ENCODE assay signal across 8 mouse cellular contexts in genomic region chr6:49318966-49319594, GRCm38 (mm10). TPM values are rescaled to one million over a fixed set of nuclear protein-coding genes. Genes with fewer than 3 reads are reported as not detected.
DNase-seq lines count a peak whose midpoint lies in the region; ATAC-seq and TF ChIP-seq lines count a peak whose summit lies in the region.

Gene Ccdc126 (plus strand): TSS chr6:49319274.

- H3K9ac ChIP-seq in embryonic facial prominence, embryonic 15.5 days, result peak within 1 kb of the TSS; percentile 52
- H3K9ac ChIP-seq in limb, embryonic 14.5 days (ENCODE audit: low read depth, low read length, severe bottlenecking), result peak within 1 kb of the TSS; percentile 82
- peak within 1 kb of the TSS; percentile 55 for H3K9ac ChIP-seq in midbrain, postnatal 0 days (replicated peaks; ENCODE audit: low read length, poor library complexity, severe bottlenecking)

- no peaks in the 10 kb centered on the region; the same call in 1 of the 2 replicates for H3K4me1 ChIP-seq in bone marrow, adult 2 months (ENCODE audit: control insufficient read depth, insufficient read depth, low read length)
- H3K4me1 ChIP-seq in embryonic facial prominence, embryonic 15.5 days, result peaks cover 15% of the 10 kb centered on the region
- H3K4me1 ChIP-seq in limb, embryonic 14.5 days (ENCODE audit: control insufficient read depth, insufficient read depth, low read length), result peaks cover 9% of the 10 kb centered on the region
- H3K4me1 ChIP-seq in midbrain, postnatal 0 days (ENCODE audit: insufficient read depth, low read length), result 0 out of 2 replicates have a peak, but pooled peaks cover 3% of the 10 kb centered on the region

- WGBS in bone marrow, adult 2 months, result under 1% methylated on average over 47 of the region's 47 CpGs
- under 1% methylated on average over 47 of the region's 47 CpGs for WGBS in embryonic facial prominence, embryonic 15.5 days
- 0% methylated on average over 35 of the region's 47 CpGs for WGBS in limb, embryonic 14.5 days
- WGBS in midbrain, postnatal 0 days, result under 1% methylated on average over 46 of the region's 47 CpGs

- peak; percentile 98 for DNase-seq in 416B (ENCODE audit: low read depth)
- peak; percentile 98 for DNase-seq in heart, adult 8-10 months (ENCODE audit: low spot score)
- peak; percentile 98 for DNase-seq in kidney, adult 9 months
- DNase-seq in limb, embryonic 14.5 days (ENCODE audit: low spot score), result peak; percentile 99
- peak; percentile 100 for DNase-seq in midbrain, postnatal 0 days (ENCODE audit: low spot score)
- peak; percentile 84 to 90 for DNase-seq in spleen, postnatal 14 days (ENCODE audit: low spot score in 2 of 2)

- peak within 1 kb of the TSS; percentile 62 for H3K4me3 ChIP-seq in bone marrow, adult 2 months (replicated peaks; ENCODE audit: control insufficient read depth, low read depth, low read length)
- H3K4me3 ChIP-seq in embryonic facial prominence, embryonic 15.5 days (replicated peaks), result peak within 1 kb of the TSS; percentile 66
- peak within 1 kb of the TSS; percentile 75 for H3K4me3 ChIP-seq in limb, embryonic 14.5 days (replicated peaks; ENCODE audit: low read length)
- peak within 1 kb of the TSS; percentile 47 for H3K4me3 ChIP-seq in midbrain, postnatal 0 days (ENCODE audit: low read depth, low read length)

- H3K4me2 ChIP-seq in embryonic facial prominence, embryonic 15.5 days (replicated peaks), result peak within 1 kb of the TSS; percentile 64
- peak within 1 kb of the TSS; percentile 76 for H3K4me2 ChIP-seq in limb, embryonic 14.5 days (replicated peaks; ENCODE audit: low read depth, low read length, severe bottlenecking)
- H3K4me2 ChIP-seq in midbrain, postnatal 0 days (ENCODE audit: low read depth, low read length, poor library complexity, severe bottlenecking), result peak within 1 kb of the TSS; percentile 53

- H3K27ac ChIP-seq in bone marrow, adult 2 months (ENCODE audit: control insufficient read depth, insufficient read depth, low read depth, low read length, poor library complexity), result peak within 1 kb of the TSS; percentile 76
- H3K27ac ChIP-seq in embryonic facial prominence, embryonic 15.5 days (replicated peaks), result peak within 1 kb of the TSS; percentile 79
- H3K27ac ChIP-seq in limb, embryonic 14.5 days (replicated peaks; ENCODE audit: low read depth, low read length), result peak within 1 kb of the TSS; percentile 65
- H3K27ac ChIP-seq in midbrain, postnatal 0 days (ENCODE audit: low read depth, low read length), result peak within 1 kb of the TSS; percentile 51

- no peaks in the 10 kb centered on the region for H3K27me3 ChIP-seq in embryonic facial prominence, embryonic 15.5 days
- H3K27me3 ChIP-seq in limb, embryonic 14.5 days (ENCODE audit: control insufficient read depth, insufficient read depth, low read length), result no peaks in the 10 kb centered on the region
- H3K27me3 ChIP-seq in midbrain, postnatal 0 days (ENCODE audit: insufficient read depth, low read length), result no peaks in the 10 kb centered on the region

- H3K9me3 ChIP-seq in embryonic facial prominence, embryonic 15.5 days (replicated peaks), result no peaks in the 10 kb centered on the region
- no peaks in the 10 kb centered on the region for H3K9me3 ChIP-seq in limb, embryonic 14.5 days (ENCODE audit: control insufficient read depth, low read length)
- H3K9me3 ChIP-seq in midbrain, postnatal 0 days (ENCODE audit: low read length), result no peaks in the 10 kb centered on the region

- peak; percentile 99 for ATAC-seq in embryonic facial prominence, embryonic 15.5 days (ENCODE audit: insufficient number of reproducible peaks, low FRiP score, low TSS enrichment, low read depth)
- ATAC-seq in limb, embryonic 14.5 days (ENCODE audit: low FRiP score, low read depth), result peak; percentile 99
- peak; percentile 100 for ATAC-seq in midbrain, postnatal 0 days (ENCODE audit: low FRiP score)

- peak; percentile 63; the same call in 1 of the 2 replicates for TF ChIP-seq POLR2A in bone marrow, adult 2 months (IDR thresholded peaks at IDR 0.05; ENCODE audit: borderline replicate concordance, control insufficient read depth, low read depth, low read length)
- no peak for TF ChIP-seq POLR2A in limb, embryonic 14.5 days (IDR thresholded peaks at IDR 0.05; ENCODE audit: borderline replicate concordance, extremely low read depth, insufficient read depth, insufficient read length)

- peak; percentile 53 for TF ChIP-seq CTCF in bone marrow, adult 2 months (IDR thresholded peaks at IDR 0.05; ENCODE audit: control insufficient read depth, insufficient read depth, low read length)
- TF ChIP-seq CTCF in midbrain, postnatal 0 days (IDR thresholded peaks at IDR 0.05), result peak; percentile 83

- no peaks in the 10 kb centered on the region for H3K36me3 ChIP-seq in embryonic facial prominence, embryonic 15.5 days
- no peaks in the 10 kb centered on the region for H3K36me3 ChIP-seq in limb, embryonic 14.5 days (ENCODE audit: control insufficient read depth, insufficient read depth, low read length)
- H3K36me3 ChIP-seq in midbrain, postnatal 0 days (ENCODE audit: insufficient read depth, low read length), result no peaks in the 10 kb centered on the region

RNA-seq across cellular contexts. Expression of gene Ccdc126, which starts in this region (rescaled TPM):
- polyA plus RNA-seq in bone marrow, adult 2 months (2011; ENCODE audit: insufficient read depth, insufficient read length, low replicate concordance, missing spikeins), result 0.41 and 3.2 TPM in 2 replicates
- polyA plus RNA-seq in embryonic facial prominence, embryonic 15.5 days (2015; fragmentation: Nextera tagmentation; extraction: Ambion mirVana), result 9.2 and 10.3 TPM in 2 replicates
- total RNA-seq in heart, adult 8-10 months (2022), result 1 to 10 TPM; 4.1 to 5.2 (median 4.7) TPM
- 5.6 and 7.2 TPM in 2 replicates for polyA plus RNA-seq in limb, embryonic 14.5 days (2012; rRNA removed)
- 11.2 and 12.2 TPM in 2 replicates for polyA plus RNA-seq in limb, embryonic 14.5 days (2014; fragmentation: Nextera tagmentation; extraction: Ambion mirVana)
- total RNA-seq in midbrain, postnatal 0 days (2014; rRNA removed), result 9.1 and 11.0 TPM in 2 replicates
- 6.8 and 7.3 TPM in 2 replicates for polyA plus RNA-seq in midbrain, postnatal 0 days (2015; fragmentation: Nextera tagmentation; extraction: Ambion mirVana)

Comparison
In these comparisons a context has a peak if more than half of its experiments do, and no peak if none do; other contexts are left out.
1. Peak in every context shown above with its lines: DNase-seq, ATAC-seq, H3K4me3 ChIP-seq and H3K27ac ChIP-seq.